In the genomic region with DNA sequence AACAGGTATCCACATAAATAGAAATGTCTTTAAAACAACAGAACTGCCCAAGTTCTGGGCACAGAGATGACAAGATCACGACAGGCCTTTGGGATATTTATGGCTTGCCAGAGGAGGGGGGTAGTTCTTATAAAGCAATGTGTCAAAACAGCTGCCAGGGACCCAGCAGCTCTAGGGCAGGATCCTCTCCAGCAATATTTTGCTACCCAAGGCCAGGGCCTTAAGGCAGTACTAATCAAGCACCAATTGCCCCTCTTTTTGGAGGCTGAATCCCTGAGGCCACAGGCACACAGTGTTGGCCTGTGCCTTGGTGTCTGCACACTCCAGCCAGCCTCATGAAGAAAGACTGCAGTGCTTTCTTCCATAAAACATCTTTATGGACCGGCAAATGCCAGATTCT, we compare ENCODE assay signal across 15 mouse cellular contexts.
"Had no signal": no experiment of that assay in that cellular context is flagged by ENCODE, and none has a peak within 500 bp of the region (broad histone marks: within the 10 kb centered on the region; RNA-seq: fewer than 3 reads in every experiment).

No protein-coding gene starts in this region.

- ATAC-seq: hindbrain, postnatal 0 days; intestine, postnatal 0 days; liver, postnatal 0 days had no signal

- DNase-seq: gastrocnemius, adult 2 months; gastrocnemius, postnatal 10 days; gastrocnemius, postnatal 25 days; heart, postnatal 14 days; heart, postnatal 36 days; kidney, adult 18-20 months; kidney, adult 8-10 months; kidney, postnatal 10 days; kidney, postnatal 25 days; kidney, postnatal 4 days; liver; liver, embryonic 13.5 days; liver, postnatal 0 days had no signal
